Mouse (Mus musculus) megakaryocyte progenitor cell, adult 5-6 weeks (primary cell): ENCODE measurements around the gene Arhgdib. TPM values are rescaled to one million over a fixed set of nuclear protein-coding genes. Genes with fewer than 3 reads are reported as not detected.

Experiments
- ATAC-seq: replicated peaks from 2 replicates; pipeline ENCODE4 v1.8.0; 2016; ENCODE audit warnings: mild to moderate bottlenecking, moderate TSS enrichment, inconsistent platforms; ENCODE audit not compliant: poor library complexity
- total RNA-seq, 2 experiments: library from RNA; stranded (forward) in 1 of 2; stranded (reverse) in 1 of 2; fragments of 157-497, 149-512 nt in 1 of 2; fragments of 200-1000 nt in 1 of 2; gene quantifications; 2 replicates each; pipeline versions ENCODE4 v1.2.3 to v1.2.4; 2015 to 2017

Gene Arhgdib
- total RNA-seq (2015), result 2,686 and 2,904 TPM in 2 replicates
- total RNA-seq (2017), result 1,309 and 1,334 TPM in 2 replicates

- peak; percentile 32 for ATAC-seq
Measured at GRCm38 (mm10) chr6:136941051-136942021, at the start of gene Arhgdib. Arhgdib (minus strand) TSS chr6:136941899.

- ATAC-seq, result no peak
Measured at GRCm38 (mm10) chr6:136990557-136990956, 48.9 kb upstream of the Arhgdib start.

- peak; percentile 76 for ATAC-seq
Measured at GRCm38 (mm10) chr6:136989824-136990497, 48.3 kb upstream of the Arhgdib start.

- peak; percentile 82 for ATAC-seq
Measured at GRCm38 (mm10) chr6:136988536-136989060, 46.9 kb upstream of the Arhgdib start.

GRCm38 (mm10) chr6:136986718-136987117 is 45.0 kb upstream of the Arhgdib start:
- ATAC-seq, result no peak

GRCm38 (mm10) chr6:136986019-136986418 is 44.3 kb upstream of the Arhgdib start:
- no peak for ATAC-seq

- ATAC-seq, result peak; percentile 24; the same call in 1 of the 2 replicates
Measured at GRCm38 (mm10) chr6:136983201-136983600, 41.5 kb upstream of the Arhgdib start.

- no peak for ATAC-seq
Measured at GRCm38 (mm10) chr6:136982581-136982980, 40.9 kb upstream of the Arhgdib start.

GRCm38 (mm10) chr6:136980331-136980746 is 38.6 kb upstream of the Arhgdib start:
- peak; percentile 61 for ATAC-seq

GRCm38 (mm10) chr6:136979274-136980082 is 37.8 kb upstream of the Arhgdib start:
- peak; percentile 84 for ATAC-seq

GRCm38 (mm10) chr6:136968877-136969276 is 27.2 kb upstream of the Arhgdib start:
- ATAC-seq, result peak; percentile 45

GRCm38 (mm10) chr6:136967466-136967865 is 25.8 kb upstream of the Arhgdib start:
- ATAC-seq, result peak; percentile 36

- ATAC-seq, result no peak
Measured at GRCm38 (mm10) chr6:136965912-136966311, 24.2 kb upstream of the Arhgdib start.

- ATAC-seq, result peak; percentile 68
Measured at GRCm38 (mm10) chr6:136964609-136965510, 23.2 kb upstream of the Arhgdib start.

- ATAC-seq, result no peak
Measured at GRCm38 (mm10) chr6:136962957-136963356, 21.3 kb upstream of the Arhgdib start.

- ATAC-seq, result no peak
Measured at GRCm38 (mm10) chr6:136959131-136959530, 17.4 kb upstream of the Arhgdib start.

- ATAC-seq, result peak; percentile 55
Measured at GRCm38 (mm10) chr6:136957062-136957461, 15.4 kb upstream of the Arhgdib start.

GRCm38 (mm10) chr6:136955240-136955639 is 13.5 kb upstream of the Arhgdib start:
- peak; percentile 44 for ATAC-seq

- no peak for ATAC-seq
Measured at GRCm38 (mm10) chr6:136954715-136955114, 13.0 kb upstream of the Arhgdib start.
